Mouse (Mus musculus): ENCODE measurements around the gene Arhgef7.

Gene Arhgef7

DNA sequence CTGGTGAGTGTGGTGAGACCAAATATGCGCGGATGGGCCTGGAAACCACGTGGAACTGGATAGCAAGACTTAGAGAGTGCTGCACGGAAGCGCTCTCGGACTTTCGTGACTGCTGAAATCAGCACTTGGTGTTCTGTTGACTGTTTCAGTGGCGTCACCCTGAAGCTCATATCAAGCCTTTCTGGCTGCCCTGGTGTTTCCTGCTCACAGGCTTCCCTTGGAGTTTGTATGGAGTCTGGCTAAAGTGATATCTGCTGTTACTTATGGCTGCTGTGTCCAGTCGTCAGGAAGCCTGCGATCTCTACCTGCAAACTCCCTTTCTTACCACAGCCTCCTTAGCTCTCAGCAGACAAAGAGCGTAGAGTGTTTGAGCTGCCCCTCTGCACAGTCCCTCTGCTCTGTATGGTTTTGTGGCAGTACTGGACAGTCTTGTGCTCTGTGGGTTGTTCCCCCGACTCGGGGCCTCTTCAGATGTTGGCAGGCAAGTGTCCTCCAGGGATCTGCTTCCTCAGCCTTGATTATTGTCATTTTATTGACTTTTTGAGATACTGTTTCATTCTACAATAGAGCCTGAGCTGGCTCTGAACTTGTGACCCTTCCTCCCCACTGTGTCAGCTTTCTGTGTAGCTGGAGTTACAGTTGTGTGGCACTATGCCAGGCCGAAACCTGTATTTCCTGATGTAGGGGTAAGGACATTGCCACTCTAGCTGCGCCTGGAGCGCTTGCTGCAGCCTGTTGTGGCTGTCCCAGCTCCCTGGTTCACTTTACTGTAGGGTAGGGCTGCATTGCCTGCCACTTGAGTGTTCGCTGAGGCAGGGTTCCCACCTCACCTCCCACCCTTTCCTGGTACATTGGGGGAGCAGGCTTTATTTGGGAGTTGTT is 46.9 kb downstream of the Arhgef7 start:
- ChIA-PET CTCF (interaction anchor here in 2 of 4 experiments (0.6 to 2.4 kb wide), 2 partner anchors 14 to 450 kb away, joined by 6 to 9 read pairs; no protein-coding TSS in a partner anchor), POLR2A (interaction anchor here in 3 of 4 experiments (0.5 to 2.3 kb wide), 9 partner anchors 11 to 310 kb away, joined by 3 to 10 read pairs (median 3); partner anchors contain the start of gene Ing1 (in 2 of the 3))

DNA sequence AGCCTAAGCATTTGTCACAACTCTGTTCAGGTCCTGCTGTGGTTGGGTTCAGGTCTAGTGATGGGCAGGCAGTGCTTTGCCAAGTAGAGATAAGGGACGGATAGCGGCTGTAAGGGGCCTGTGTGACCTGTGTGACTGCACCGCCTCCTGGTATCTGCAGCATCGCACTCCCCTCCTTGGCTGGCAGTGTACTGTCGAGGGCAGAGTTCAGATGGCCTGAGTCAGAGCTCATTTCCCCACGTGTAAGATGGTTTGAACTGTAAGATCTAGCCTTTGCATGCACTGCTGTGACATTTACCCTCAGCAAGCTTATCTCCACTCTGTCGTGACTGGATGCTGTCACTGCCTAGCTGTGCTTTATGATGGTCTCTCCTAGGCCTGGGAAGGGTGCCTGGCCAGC is 48.4 kb downstream of the Arhgef7 start:
- ChIA-PET CTCF (interaction anchor here in 1 of 4 experiments (0.6 to 1.4 kb wide), 2 partner anchors 12 to 36 kb away, joined by 4 to 5 read pairs; no protein-coding TSS in a partner anchor), POLR2A (interaction anchor here in 1 of 4 experiments (2.3 kb wide), 1 partner anchor 12 kb away, joined by 10 read pairs; no protein-coding TSS in a partner anchor)

DNA sequence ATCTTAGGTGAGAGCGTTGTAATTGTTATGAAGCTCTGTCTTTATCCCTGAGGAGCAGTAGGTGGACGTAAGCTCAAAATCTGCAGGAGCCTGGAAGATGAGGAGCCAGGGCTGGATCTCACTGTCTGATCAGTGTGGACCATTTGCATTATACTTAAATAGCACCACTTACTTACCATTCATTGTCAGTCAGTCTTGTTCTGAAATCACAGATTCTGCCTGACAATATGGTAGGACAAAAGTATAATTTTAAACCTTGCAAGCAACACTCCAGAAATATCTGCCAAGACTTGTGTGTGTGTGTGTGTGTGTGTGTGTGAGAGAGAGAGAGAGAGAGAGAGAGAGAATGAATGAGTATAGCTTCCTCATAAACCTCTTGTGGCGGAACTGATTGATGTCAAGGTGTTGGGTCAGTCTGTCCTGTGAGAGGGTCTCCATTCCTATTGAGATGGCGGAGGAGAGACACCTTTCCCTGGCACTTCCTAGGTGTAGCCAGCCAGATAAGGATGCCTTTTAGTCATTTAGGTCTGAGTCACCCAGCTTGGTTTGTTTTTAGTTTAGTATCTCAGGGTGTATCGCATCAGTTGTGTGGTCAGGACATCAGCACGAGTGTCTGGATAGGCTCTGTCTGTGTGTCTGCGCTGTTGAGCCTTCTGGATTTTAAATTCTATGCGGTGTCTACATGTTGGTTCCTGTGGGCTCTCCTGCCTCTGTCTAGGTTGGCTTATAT is 49.1 kb downstream of the Arhgef7 start:
- ChIA-PET POLR2A (interaction anchor here in 2 of 4 experiments (0.5 to 2.3 kb wide), 3 partner anchors 13 to 35 kb away, joined by 3 to 10 read pairs (median 4); no protein-coding TSS in a partner anchor), CTCF (interaction anchor here in 2 of 4 experiments (0.6 to 1.4 kb wide), 3 partner anchors 12 to 568 kb away, joined by 3 to 5 read pairs (median 4); no protein-coding TSS in a partner anchor)

DNA sequence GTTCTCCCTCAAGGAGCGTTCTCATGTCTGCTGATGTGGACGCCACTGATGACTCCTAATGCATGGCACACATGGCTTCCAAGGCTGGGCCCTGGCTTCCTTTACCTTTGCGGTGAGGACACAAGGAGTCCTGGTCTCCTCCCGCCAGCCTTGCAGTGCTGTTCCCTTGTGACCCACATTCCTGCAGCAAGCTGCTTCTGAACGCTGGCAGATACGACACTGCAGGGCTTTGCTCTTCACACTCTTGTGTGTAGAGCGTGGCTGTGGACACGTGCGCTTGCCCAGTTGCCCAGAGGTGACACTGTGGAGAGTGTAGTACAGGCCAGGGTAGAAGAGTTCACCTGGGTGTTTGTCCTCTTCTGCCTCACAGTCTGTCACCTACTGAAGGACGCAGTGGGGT is 49.7 kb downstream of the Arhgef7 start:
- CTCF ChIA-PET: interaction anchor here in 3 of 4 experiments (0.6 to 1.1 kb wide), 5 partner anchors 12 to 568 kb away, joined by 3 to 5 read pairs (median 4); no protein-coding TSS in a partner anchor
- POLR2A ChIA-PET: interaction anchor here in 2 of 4 experiments (0.5 to 1.3 kb wide), 3 partner anchors 21 to 327 kb away, joined by 3 to 4 read pairs (median 4); no protein-coding TSS in a partner anchor

DNA sequence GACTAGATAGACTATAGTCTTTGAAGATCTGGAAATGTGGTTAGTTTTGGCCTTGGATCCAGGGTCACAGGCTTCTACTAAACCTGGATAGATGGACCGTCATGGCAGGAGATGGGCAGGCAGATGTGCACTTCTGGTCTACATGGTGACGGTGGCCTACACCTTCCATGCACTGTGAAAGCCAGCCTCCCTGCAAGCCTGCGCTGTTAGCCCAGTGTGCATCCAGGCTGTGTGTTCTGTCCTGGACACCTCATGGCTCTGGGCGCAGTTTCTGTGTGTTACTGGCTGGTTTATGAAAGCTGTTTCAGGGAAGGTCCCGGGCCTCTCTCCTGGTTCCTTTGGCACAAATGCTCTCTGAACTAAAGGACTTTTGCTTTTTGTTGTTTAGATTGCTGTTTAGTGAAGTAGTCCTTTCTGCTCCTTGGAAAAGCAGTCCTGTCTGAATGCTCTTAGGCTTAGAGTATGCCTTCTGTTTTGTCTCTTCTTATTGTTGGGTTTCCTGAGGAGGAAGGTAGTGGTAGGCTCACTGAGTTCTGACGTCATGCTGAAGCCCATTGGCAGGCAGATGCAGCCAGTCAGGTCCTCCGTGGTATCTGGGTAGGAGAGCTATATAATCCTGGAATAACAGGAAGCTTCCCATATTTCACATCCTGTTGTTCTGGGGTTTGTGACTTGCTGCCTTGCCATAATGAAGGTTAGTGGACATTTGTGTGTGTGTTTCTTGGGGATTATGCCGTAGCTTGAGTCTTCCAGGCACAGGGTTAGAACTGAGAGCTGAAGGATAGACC is 51.3 kb downstream of the Arhgef7 start:
- ChIA-PET POLR2A (interaction anchor here in 2 of 4 experiments (0.6 to 1.3 kb wide), 5 partner anchors 7 to 309 kb away, joined by 3 to 5 read pairs (median 3); no protein-coding TSS in a partner anchor), CTCF (interaction anchor here in 1 of 4 experiments (1.6 kb wide), 1 partner anchor 9 kb away, joined by 4 read pairs; no protein-coding TSS in a partner anchor)

DNA sequence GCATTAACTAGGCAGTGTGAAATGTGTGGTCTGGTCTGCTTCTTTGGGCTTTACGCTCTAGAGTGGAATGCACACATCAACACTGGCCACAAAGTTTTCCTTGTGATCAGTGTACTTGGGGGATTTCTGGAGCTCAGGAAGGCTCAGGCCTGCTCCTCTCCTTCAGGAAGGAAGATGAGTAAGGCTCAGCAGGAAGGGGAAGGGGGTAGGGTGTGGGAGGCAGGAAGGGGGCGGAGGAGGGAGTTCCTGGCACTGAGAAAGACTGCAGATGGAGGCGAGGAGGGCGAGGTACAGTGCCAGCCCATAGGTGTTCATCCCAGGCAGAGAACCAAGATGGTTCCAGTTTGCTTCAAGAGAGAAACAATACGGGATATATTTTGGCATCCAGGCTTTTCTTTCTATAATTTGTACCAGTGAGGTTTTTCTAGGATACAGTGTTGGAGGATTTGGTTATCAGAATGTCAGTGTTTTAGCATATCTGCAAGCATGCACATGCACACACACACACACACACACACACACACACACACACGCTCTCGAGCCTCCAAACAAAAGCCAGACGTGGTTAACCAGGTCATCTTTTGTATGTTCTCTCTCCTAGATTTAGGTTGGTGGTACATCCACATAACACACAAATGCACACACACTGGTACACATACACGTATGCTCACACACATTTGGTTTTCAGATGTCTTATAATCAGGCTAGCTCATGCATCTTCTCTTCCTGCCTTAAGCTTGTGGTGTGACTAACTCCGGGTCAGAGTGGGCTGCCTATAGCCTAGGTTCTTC is 52.5 kb downstream of the Arhgef7 start:
- CTCF ChIA-PET: interaction anchor here in 1 of 4 experiments (1.6 kb wide), 1 partner anchor 8 kb away, joined by 4 read pairs; no protein-coding TSS in a partner anchor
- POLR2A ChIA-PET: interaction anchor here in 3 of 4 experiments (0.7 to 1.3 kb wide), 6 partner anchors 8 to 560 kb away, joined by 3 to 5 read pairs (median 4); no protein-coding TSS in a partner anchor

DNA sequence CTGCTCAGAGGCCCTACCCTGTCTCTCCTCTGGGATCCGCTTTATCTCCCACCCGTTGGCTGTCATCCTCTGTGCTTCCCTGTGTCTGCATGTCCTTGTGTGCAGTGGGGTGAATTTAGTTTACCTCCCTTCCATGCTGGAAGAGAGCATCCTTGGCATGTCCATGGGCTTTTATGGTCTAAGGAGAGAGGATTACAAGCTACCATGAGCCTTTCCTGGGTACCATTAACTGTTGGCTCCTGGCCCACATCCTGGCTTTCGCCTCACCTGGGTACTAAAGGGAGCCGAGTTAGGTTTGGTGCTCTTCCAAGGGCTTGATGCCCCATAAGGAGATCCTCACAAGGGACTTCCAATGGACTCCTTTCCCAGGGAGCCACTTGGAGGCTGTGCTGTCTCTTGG is 53.1 kb downstream of the Arhgef7 start:
- CTCF ChIA-PET: no interaction called here

DNA sequence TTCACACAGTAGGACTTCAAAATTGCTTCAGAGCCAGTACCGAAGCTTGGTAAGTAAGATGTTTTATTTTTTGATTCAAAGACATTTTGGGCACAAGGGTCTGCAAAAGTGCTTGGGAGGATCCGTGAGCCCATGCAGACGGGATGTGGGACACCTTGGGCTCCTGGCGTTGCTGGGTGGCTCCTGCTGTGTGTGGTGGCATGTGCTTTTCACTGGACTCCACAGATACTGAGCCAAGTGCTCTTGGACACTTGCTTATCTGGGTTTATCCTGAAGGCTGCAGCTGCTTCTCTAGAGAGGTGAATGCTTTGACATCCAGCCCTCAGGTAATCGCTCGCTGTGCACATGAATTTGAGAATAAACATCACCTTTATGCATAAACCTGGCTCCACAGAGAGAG is 55.1 kb downstream of the Arhgef7 start:
- CTCF ChIA-PET: no interaction called here
- POLR2A ChIA-PET: no interaction called here

More for the DNA sequence above, 53.1 kb downstream of the Arhgef7 start:
- POLR2A ChIA-PET: interaction anchor here in 1 of 4 experiments (0.9 kb wide), 1 partner anchor 9 kb away, joined by 3 read pairs; no protein-coding TSS in a partner anchor

DNA sequence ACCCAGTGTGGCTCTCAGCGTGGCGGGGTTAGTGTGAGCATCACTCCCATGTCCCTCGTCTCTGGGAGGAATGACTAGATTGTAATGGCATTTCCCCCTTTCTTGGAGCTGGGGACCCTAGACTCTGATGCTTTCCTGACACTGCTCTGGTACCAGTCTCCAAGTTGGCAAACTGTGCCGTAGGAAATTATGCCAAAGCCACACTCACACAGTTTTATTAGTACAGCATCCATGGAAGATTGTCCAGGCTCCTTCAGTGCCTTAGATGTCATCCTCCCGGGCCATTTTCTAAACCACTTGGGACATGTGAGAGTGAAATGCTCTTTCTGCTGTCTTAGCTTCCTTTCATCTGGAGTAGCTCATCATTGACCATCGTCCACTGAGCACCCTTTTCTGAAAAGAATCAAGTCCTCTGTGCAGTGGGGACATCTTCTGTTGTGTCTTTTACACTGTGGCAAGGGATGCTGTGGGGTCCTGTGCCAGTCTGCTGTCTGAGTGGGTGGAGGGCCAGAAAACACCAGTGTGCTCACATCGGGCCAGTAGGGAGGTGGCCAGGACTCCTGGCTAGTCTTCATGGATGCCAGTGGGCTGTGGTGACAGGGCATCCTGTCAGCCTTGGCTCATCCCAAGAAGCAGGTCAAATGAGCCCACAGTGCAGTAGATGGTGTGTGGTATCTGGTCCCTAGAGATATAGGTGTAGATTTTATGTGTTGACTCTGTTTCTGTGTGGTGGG is 56.5 kb downstream of the Arhgef7 start:
- ChIA-PET CTCF (no interaction called here), POLR2A (interaction anchor here in 1 of 4 experiments (1.1 kb wide), 1 partner anchor 28 kb away, joined by 3 read pairs; no protein-coding TSS in a partner anchor)

DNA sequence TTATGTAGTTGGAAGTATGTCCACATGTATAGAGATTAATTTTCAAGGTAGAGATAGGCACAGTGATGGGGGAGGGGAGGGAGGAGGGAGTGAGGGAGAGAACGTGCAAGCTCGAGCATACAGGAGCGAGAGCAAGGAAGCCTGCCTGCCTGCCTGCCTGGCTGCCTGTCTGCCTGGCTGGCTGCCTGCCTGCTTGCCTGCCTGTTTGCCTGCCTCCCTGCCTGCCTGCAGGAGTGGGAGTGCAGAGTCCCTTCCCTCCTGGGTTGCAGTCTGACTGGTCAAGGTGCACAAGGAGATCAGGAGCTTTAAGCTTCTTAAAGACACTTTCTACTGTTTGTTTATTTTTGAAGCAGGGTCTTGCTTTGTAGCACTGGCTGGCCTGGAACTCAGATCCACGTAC is 57.6 kb downstream of the Arhgef7 start:
- ChIA-PET POLR2A (interaction anchor here in 1 of 4 experiments (0.5 to 1.1 kb wide), 2 partner anchors 29 to 559 kb away, joined by 3 read pairs; no protein-coding TSS in a partner anchor), CTCF (no interaction called here)

DNA sequence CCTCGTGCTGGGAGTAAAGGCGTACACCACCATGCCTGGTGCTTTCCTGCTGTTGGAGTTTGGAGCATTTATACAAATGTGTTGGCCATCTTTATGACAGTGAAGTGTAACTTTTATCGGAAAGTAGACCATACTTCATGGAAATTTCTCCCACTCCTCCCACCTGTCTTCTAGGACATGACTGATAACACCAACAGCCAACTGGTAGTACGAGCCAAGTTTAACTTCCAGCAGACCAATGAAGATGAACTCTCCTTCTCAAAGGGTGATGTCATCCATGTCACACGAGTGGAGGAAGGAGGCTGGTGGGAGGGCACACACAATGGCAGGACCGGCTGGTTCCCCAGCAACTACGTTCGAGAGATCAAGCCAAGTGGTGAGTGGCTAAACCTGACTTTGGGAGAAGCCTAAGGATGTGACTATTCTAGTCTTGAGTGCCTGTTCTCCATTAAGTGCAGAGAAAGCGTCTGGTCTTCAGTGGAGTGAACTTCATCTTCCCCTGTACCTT is 58.1 kb downstream of the Arhgef7 start:
- POLR2A ChIA-PET: no interaction called here
- CTCF ChIA-PET: interaction anchor here in 1 of 4 experiments (0.8 kb wide), 1 partner anchor 139 kb away, joined by 3 read pairs; no protein-coding TSS in a partner anchor

DNA sequence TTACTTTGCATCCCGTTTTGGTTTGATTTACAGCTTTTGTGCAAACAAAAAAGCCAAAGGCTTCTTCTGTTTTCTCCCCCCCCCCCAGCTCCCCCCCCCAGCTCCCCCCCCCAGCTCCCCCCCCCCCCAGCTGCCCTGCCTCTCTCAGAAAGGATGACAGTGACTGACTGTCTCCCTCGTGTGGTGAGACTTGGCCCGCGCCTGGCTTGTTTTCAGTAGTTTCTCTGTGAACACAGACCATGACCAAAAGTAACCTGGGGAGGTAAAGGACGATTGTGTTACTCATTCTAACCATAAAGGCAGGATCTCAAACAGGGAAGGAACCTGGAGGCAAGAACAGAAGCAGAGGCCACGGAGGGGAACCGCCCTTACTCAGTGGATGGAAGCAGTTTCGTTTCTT is 60.7 kb downstream of the Arhgef7 start:
- POLR2A ChIA-PET: interaction anchor here in 1 of 4 experiments (0.6 to 1.7 kb wide), 2 partner anchors 9 to 44 kb away, joined by 3 to 5 read pairs; no protein-coding TSS in a partner anchor
- CTCF ChIA-PET: interaction anchor here in 3 of 4 experiments (0.5 to 1.6 kb wide), 15 partner anchors 9 to 267 kb away, joined by 3 to 7 read pairs (median 4); no protein-coding TSS in a partner anchor

DNA sequence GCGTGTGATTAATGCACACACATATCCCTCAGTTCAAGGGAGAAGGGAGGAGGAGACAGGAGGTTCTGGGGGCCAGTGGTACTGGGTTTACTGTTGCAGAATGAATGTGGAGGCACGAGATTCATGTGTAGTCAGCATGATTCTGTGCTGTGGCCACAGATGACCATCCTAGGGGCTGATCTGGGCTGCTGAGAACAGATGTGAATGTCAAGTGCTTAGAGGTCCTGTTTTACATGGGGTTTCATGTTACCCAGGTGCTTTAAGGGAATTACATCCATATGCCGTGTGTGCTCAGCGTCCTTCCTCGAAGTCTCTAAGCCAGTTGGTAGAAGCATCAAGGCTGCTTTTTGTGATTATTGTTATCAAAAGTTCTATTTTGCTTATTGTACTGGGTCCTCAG is 61.6 kb downstream of the Arhgef7 start:
- ChIA-PET CTCF (interaction anchor here in 3 of 4 experiments (0.5 to 1.6 kb wide), 6 partner anchors 8 to 287 kb away, joined by 3 to 7 read pairs (median 4); no protein-coding TSS in a partner anchor), POLR2A (interaction anchor here in 1 of 4 experiments (0.6 kb wide), 1 partner anchor 45 kb away, joined by 3 read pairs; no protein-coding TSS in a partner anchor)

DNA sequence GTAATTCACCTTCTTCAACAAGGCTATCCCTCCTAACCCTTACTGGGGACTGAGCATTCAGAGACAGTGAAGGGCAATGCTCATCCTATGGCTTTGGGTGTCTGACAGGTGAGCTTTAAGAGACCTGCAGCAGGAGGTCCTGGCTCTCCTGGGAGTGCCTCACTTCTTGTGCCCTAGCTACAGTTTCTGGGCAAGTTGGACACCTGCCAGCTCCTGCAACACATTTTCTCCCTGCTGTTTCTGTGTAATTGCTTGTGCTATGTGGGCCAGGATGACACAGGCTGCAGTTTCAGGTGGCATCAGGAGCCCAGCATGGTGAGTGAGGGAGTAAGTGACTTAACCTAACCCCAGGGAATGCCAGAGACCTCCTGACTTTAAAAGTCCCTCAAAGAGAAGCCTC is 67.4 kb downstream of the Arhgef7 start:
- ChIA-PET CTCF (interaction anchor here in 1 of 4 experiments (0.5 to 0.7 kb wide), 2 partner anchors 242 kb away, joined by 3 read pairs; no protein-coding TSS in a partner anchor), POLR2A (interaction anchor here in 2 of 4 experiments (1.0 to 1.3 kb wide), 3 partner anchors 13 to 26 kb away, joined by 3 to 6 read pairs (median 3); no protein-coding TSS in a partner anchor)

DNA sequence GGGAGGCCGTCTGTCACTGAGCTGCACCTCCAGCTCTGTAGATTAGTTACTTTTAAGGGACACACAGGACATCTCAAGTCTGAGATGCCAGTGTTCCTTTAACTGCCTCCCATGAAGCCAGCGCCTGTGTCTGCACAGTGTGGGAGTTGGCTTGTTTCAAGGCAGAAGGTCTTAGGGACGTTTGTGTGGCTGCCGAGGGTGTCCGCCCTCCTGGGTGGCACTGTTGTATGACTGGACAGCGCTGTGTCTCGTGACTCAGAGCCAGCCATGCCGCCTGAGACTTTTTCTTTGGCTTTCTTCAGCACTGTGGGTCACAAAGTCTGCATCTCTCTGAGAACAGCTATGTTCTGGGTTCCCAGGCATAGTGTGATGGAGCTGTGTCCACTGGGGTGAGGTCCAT is 69.6 kb downstream of the Arhgef7 start:
- POLR2A ChIA-PET: interaction anchor here in 2 of 4 experiments (1.1 to 1.3 kb wide), 3 partner anchors 20 to 31 kb away, joined by 3 to 4 read pairs (median 3); no protein-coding TSS in a partner anchor
- CTCF ChIA-PET: interaction anchor here in 1 of 4 experiments (1.7 kb wide), 2 partner anchors 8 to 12 kb away, joined by 3 to 7 read pairs; no protein-coding TSS in a partner anchor
